Mouse (Mus musculus) olfactory bulb, adult 2 months (tissue): ENCODE measurements around the gene Cryba4. TPM values are rescaled to one million over a fixed set of nuclear protein-coding genes. Genes with fewer than 3 reads are reported as not detected.

Experiments
- H3K27ac ChIP-seq: fragments of 200-500 bp; 2 replicates; pipeline ENCODE4 v1.5.1; 2012; ENCODE audit warnings: low read depth, low read length; ENCODE audit not compliant: insufficient read depth
- H3K4me1 ChIP-seq: fragments of 200-500 bp; 2 replicates; pipeline ENCODE4 v1.6.1; 2012; ENCODE audit warnings: low read length; ENCODE audit not compliant: control insufficient read depth, insufficient read depth
- H3K4me3 ChIP-seq: fragments of 200-500 bp; 2 replicates; pipeline ENCODE4 v1.5.1; 2012; ENCODE audit warnings: mild to moderate bottlenecking, low read depth, low read length, moderate library complexity; ENCODE audit not compliant: insufficient read depth
- CTCF ChIP-seq: fragments of 200-500 bp; IDR thresholded peaks from 2 replicates; pipeline ENCODE4 v1.5.1; 2012; ENCODE audit warnings: low read depth, mild to moderate bottlenecking, low read length, moderate library complexity; ENCODE audit not compliant: insufficient read depth
- POLR2A ChIP-seq: fragments of 200-500 bp; IDR thresholded peaks from 2 replicates; pipeline ENCODE4 v1.6.1; 2012; ENCODE audit warnings: mild to moderate bottlenecking, low read depth, low read length, moderate library complexity; ENCODE audit not compliant: insufficient read depth
- WGBS: fragments of 180-500 bp; shearing (Covaris S2); methylation state at CpG from one replicate; pipeline ENCODE4 v1.1.7; 2018; 5-methylcytosine and 5-hydroxymethylcytosine counted together
- polyA plus RNA-seq: library from polyadenylated mRNA; stranded (reverse); fragments of >200 nt; gene quantifications from 2 replicates; pipeline ENCODE4 v1.2.4, GENCODE M21; 2012; ENCODE audit warnings: low replicate concordance; ENCODE audit not compliant: missing spikeins, insufficient read depth, insufficient read length

Cryba4 gene
- polyA plus RNA-seq, 1 experiment, result not detected

DNA sequence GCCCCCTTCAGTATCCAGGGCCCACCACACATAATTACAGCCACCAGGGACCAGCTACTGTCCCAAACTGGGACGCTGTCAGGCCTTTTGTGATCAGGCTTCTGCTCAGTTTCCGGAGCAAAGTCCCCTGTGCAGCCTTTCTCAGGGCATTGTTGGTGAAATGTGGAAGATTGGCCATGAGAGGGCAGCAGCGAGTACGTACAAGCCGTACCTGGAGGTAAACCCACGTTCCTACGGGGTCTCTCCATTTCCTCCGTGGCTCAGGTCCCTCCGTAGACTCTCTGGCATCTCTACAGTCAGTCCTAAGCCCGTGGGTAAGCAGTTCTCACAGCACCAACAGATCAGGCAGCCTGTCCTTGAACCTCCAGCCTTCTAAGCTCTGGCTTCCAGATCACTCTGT, 37.9 kb downstream of the Cryba4 start:
- no peak overlapping the region for H3K27ac ChIP-seq
- TF ChIP-seq CTCF, result peak; percentile 66
- TF ChIP-seq POLR2A, result no peak
- whole genome bisulfite sequencing, result 4% methylated on average over 10 of the region's 10 CpGs

DNA sequence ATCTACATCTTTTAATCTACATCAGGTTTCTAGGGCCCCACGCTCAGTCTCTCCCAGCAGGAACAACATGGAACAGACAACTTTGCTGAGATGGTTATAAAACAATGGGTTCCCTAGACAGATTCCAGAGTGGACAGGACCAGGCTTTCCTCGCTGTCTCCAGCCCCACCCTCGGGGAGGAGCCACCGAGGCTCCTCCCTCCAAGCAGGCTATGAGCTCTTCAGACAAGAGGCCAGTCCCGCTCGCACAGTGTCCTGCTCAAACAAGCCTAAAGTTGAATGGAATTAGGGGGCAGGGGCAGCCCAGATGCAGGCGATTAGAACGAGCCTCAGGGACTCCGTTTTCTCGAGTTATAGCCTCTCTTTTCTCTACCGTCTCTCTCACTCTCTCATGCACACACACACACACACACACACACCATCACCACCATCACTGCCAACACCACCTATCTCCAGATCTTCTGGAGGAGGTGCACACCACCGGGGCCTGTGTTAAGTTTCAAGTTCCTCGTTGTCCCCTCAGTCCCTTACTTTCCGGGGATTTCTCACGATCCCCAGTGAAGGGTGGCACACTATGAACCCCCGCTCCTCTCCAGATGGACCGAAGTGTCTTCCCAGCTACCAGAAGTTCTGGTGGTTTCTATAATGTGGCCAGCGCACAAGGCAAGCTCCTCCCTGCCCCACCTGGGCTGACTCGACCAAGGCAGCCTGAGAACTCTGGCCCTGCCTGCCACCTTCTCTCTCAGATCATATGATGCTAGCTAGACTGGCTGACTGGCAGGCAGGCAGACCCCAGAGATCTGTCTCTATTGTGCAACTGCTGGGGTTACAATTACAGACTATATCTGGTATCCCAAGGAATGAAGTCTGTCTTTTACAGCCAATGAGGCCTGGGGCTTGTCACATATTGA, 38.7 kb downstream of the Cryba4 start:
- Histone ChIP-seq H3K4me3 (no peak overlapping the region), H3K4me1 (no peaks in the 10 kb centered on the region), H3K27ac (no peak overlapping the region)
- TF ChIP-seq CTCF (no peak), POLR2A (no peak)
- 37% methylated on average over 19 of the region's 19 CpGs for WGBS

More for the DNA sequence above, 37.9 kb downstream of the Cryba4 start:
- H3K4me1 ChIP-seq, result no peaks in the 10 kb centered on the region
- H3K4me3 ChIP-seq, result no peak overlapping the region

DNA sequence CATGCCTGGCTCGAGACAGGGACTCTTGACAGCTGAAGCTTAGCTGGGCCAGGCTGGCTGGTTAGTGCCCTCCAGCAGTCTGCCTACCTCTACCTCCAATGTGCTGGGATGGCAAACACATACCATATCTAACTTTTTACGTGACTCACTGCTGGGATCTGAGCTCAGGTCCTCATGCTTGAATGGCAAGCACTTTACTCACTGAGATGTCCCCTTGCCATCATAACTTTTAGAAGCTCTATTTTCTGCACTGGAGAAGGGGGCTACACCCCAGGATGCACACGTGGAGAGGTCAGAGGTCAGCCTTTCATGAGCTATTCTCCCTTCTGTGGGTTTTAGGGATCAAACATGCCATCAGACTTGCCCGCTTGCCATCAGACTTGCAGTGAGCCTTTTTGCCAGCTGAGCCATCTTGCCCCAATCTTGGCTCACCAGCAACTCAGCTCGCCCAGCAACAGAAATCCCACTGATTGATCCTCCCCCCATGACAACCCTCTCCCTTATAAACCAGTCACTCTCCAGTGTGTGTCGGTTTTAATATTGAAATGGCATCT, 39.5 kb downstream of the Cryba4 start:
- no peak overlapping the region for H3K4me3 ChIP-seq
- no peaks in the 10 kb centered on the region for H3K4me1 ChIP-seq
- whole genome bisulfite sequencing, result 63% methylated on average over 6 of the region's 6 CpGs
- TF ChIP-seq CTCF (no peak), POLR2A (no peak)
- H3K27ac ChIP-seq, result no peak overlapping the region

DNA sequence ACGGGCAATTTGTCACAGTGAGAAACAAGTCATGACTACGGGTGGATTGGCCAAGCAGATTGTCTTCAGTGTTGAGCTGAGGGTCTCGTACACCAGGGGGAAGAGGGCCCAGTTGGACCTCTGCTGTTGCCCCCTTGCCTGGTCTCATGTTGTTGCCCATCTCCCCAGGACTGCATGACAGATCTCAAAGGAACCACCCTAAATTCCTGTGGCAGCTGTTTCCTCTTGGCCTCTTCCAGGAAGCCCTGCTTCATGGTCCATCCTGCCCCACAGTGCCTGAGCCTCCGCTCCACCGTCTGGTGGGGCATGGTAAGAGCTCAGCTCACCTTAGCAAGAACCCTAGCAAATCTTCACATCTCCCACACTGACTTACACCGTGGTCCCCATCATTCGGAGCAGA, 40.4 kb downstream of the Cryba4 start:
- no peaks in the 10 kb centered on the region for H3K4me1 ChIP-seq
- no peak overlapping the region for H3K27ac ChIP-seq
- H3K4me3 ChIP-seq, result no peak overlapping the region
- WGBS, result 91% methylated on average over 7 of the region's 7 CpGs
- no peak for TF ChIP-seq CTCF
- TF ChIP-seq POLR2A, result no peak

DNA sequence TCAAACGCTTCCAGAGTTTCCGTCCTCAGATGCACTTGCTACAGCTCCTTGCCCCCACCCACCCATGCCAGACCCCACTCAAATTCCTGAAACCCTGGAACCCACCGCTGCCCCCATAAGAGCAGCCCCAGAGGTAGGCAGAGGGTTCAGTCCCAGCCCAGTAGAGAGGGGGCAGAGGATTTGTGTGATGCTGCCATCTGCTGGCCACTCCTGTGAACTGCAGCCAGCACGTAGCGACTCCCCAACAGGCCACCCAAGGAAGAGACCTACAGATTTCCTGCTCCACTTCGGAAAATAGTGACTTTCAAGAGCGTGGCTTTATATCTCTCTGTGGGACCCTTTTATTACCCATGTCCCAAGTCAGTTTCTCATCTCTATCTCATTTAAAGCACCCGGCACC, 42.2 kb downstream of the Cryba4 start:
- Histone ChIP-seq H3K4me1 (no peaks in the 10 kb centered on the region), H3K4me3 (no peak overlapping the region), H3K27ac (no peak overlapping the region)
- TF ChIP-seq POLR2A, result no peak
- TF ChIP-seq CTCF, result peak; percentile 91
- WGBS, result 24% methylated on average over 8 of the region's 8 CpGs

DNA sequence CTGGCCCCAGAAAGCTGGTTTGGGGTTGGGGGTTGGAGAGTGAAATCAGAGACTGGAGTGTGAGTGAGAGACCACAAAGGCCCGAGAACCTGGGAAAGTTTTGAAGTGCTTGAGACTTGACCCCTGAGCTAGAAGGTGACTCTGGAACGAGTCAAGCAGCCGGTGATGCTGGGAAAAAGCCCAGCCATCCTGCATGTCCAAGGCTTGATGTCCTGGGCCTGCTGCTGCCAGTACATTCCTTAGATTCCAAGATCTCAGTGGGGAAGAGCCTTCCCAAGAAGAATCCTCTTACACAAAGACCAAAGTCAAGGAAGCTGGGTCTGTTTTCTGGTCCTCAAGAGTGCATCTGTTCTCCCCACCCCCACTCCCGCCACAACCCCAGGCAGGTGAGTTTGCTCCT, 44.0 kb downstream of the Cryba4 start:
- TF ChIP-seq POLR2A (no peak), CTCF (no peak)
- no peak overlapping the region for H3K4me3 ChIP-seq
- H3K27ac ChIP-seq, result no peak overlapping the region
- H3K4me1 ChIP-seq, result no peaks in the 10 kb centered on the region
- 80% methylated on average over 4 of the region's 4 CpGs for WGBS

DNA sequence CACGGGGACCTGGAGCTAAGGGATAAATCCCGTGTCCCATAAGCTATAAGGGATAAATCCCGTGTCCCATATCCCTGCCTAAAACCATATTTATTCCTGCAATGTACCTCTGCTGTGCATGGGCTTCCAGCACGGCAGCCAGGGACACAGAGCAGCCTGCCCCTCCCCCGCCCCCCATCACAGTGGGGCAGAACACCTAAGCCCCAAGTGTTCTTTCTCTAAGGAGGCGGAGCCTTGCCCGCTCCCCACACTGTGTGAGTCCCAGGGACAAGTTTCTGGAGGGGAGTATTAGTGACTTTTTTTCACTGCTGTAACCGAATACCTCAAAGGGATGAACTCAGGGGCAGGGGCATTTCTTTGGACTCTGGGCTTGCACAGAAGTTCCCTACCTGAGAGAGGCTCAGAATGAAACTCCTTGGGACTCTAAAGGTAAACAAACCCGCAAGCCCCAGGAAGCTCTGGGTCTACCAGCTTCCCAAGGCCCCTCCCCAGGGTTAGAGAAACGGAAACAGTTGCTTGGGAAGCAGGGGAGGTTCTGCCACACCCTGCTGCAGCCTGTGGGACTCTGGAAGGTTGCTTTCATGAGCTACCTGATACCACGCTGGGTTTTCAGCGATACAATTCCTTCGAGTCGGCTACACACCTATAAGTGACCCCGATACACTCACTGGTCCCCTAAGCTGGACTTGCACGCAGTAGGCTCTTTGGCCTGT, 45.6 kb downstream of the Cryba4 start:
- Histone ChIP-seq H3K4me1 (no peaks in the 10 kb centered on the region), H3K27ac (no peak overlapping the region), H3K4me3 (no peak overlapping the region)
- TF ChIP-seq POLR2A (no peak), CTCF (no peak)
- 43% methylated on average over 16 of the region's 16 CpGs for WGBS

DNA sequence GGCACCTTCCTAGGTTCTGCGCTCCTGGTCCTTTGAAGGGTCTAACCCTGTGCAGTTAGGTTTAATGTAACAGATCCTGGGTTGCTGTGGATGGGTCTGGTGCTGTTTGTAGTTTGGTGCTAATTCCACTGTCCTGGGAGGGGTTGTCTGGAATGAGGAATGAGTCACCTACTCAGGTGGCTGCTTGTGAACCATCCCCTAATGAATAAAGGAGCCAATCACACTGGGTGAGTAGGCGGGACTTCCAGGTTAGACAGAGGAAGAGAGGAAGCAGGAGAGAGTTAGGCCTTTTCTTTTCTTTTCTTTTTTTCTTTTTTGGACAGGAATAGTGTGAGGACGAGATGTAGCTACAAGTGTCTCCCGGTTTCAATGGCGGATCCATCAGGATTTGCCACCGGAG, 52.7 kb downstream of the Cryba4 start:
- Histone ChIP-seq H3K4me1 (no peaks in the 10 kb centered on the region), H3K27ac (no peak overlapping the region), H3K4me3 (no peak overlapping the region)
- TF ChIP-seq POLR2A (no peak), CTCF (no peak)
- WGBS, result 96% methylated on average over 6 of the region's 6 CpGs

Other genes with a start within 250 kb of the Cryba4 start
- gene Crybb1, start 3.3 kb upstream of the Cryba4 start, polyA plus RNA-seq, result not detected in 2 replicates
- not detected in 2 replicates for gene Tpst2, start 24.2 kb upstream of the Cryba4 start, polyA plus RNA-seq
- gene Tfip11, start 73.8 kb upstream of the Cryba4 start, polyA plus RNA-seq, result not detected in 2 replicates
- not detected in 2 replicates for gene Srrd, start 90.5 kb upstream of the Cryba4 start, polyA plus RNA-seq
- gene Hps4, start 90.6 kb upstream of the Cryba4 start, polyA plus RNA-seq, result not detected in 2 replicates
- gene Gm6583, start 103.5 kb upstream of the Cryba4 start, polyA plus RNA-seq, result not detected in 2 replicates
- not detected in 2 replicates for gene Asphd2, start 142.3 kb upstream of the Cryba4 start, polyA plus RNA-seq
- gene Gm6588, start 196.9 kb upstream of the Cryba4 start, polyA plus RNA-seq, result not detected in 2 replicates